Mouse (Mus musculus) kidney, postnatal 0 days (tissue): ENCODE results near the gene Gmds. TPM values are rescaled to one million over a fixed set of nuclear protein-coding genes. Genes with fewer than 3 reads are reported as not detected.

Experiments
- ATAC-seq: fragments of 200-750 bp; cut with Nextera tagmentation; replicated peaks from 2 replicates; pipeline ENCODE4 v1.8.0; 2017; ENCODE audit warnings: low read depth, moderate number of reproducible peaks, moderate TSS enrichment, moderate library complexity; ENCODE audit not compliant: low FRiP score
- DNase-seq: peaks from one replicate; pipeline ENCODE4 v3.0.0-alpha.2; 2016; ENCODE audit warnings: low spot score
- H3K27ac ChIP-seq: fragments of 300-500 bp; sonication (generic); 2 replicates; pipeline ENCODE4 v1.5.1; 2014; ENCODE audit warnings: mild to moderate bottlenecking
- H3K27me3 ChIP-seq: fragments of 300-500 bp; sonication (generic); 2 replicates; pipeline ENCODE4 v1.6.1; 2014; ENCODE audit warnings: low read length, mixed read lengths; ENCODE audit not compliant: insufficient read depth
- H3K36me3 ChIP-seq: fragments of 300-500 bp; sonication (generic); 2 replicates; pipeline ENCODE4 v1.6.1; 2014; ENCODE audit warnings: low read length, mixed read lengths; ENCODE audit not compliant: insufficient read depth
- H3K4me1 ChIP-seq: fragments of 300-500 bp; sonication (generic); replicated peaks from 2 replicates; pipeline ENCODE4 v1.6.1; 2014; ENCODE audit warnings: antibody characterized with exemption, low read length, mixed read lengths; ENCODE audit not compliant: insufficient read depth
- H3K4me2 ChIP-seq: fragments of 300-500 bp; sonication (generic); 2 replicates; pipeline ENCODE4 v1.6.1; 2014; ENCODE audit warnings: mild to moderate bottlenecking, low read length, moderate library complexity, mixed read lengths
- H3K4me3 ChIP-seq: fragments of 300-500 bp; sonication (generic); replicated peaks from 2 replicates; pipeline ENCODE4 v1.5.1; 2014; ENCODE audit warnings: low read depth, low read length
- H3K9ac ChIP-seq: fragments of 300-500 bp; sonication (generic); 2 replicates; pipeline ENCODE4 v1.6.1; 2014; ENCODE audit warnings: low read depth, low read length
- H3K9me3 ChIP-seq: fragments of 300-500 bp; sonication (generic); replicated peaks from 2 replicates; pipeline ENCODE4 v1.6.1; 2016; ENCODE audit warnings: low read length, inconsistent platforms, mixed read lengths
- CTCF ChIP-seq: IDR thresholded peaks from 2 replicates; pipeline ENCODE4 v1.5.1; 2016; ENCODE audit warnings: antibody characterized with exemption, low read depth, mild to moderate bottlenecking, moderate library complexity
- WGBS: fragments of 180-500 bp; shearing (Covaris S2); extraction: QIAGEN DNeasy Blood & Tissue Kit; methylation state at CpG from one replicate; pipeline ENCODE4 v1.1.7; 2014; 5-methylcytosine and 5-hydroxymethylcytosine counted together
- polyA plus RNA-seq: library from polyadenylated mRNA; unstranded; fragments of >200 nt; fragmentation: Nextera tagmentation; extraction: Ambion mirVana; gene quantifications from 2 replicates; pipeline ENCODE4 v1.2.1, GENCODE M21; 2015

Gmds gene
- polyA plus RNA-seq, 1 experiment from 2014 or later: 32.7 TPM

GRCm38 (mm10) chr13:31815383-31816003, 523.0 kb downstream of the Gmds start:
- peak overlapping the region; percentile 54; the same call in 1 of the 2 replicates for H3K27ac ChIP-seq
- peak overlapping the region; percentile 27; the same call in 1 of the 2 replicates for H3K4me2 ChIP-seq
- DNase-seq (no peak), ATAC-seq (0 out of 2 replicates have a peak, but pooled peaks have one; percentile 4)
- no peak for TF ChIP-seq CTCF
- no peaks in the 10 kb centered on the region for H3K27me3 ChIP-seq
- peaks cover 14% of the 10 kb centered on the region for H3K4me1 ChIP-seq
- no peaks in the 10 kb centered on the region for H3K9me3 ChIP-seq
- 22% methylated on average over 15 of the region's 15 CpGs for WGBS
- no peak overlapping the region for H3K4me3 ChIP-seq
- no peaks in the 10 kb centered on the region for H3K36me3 ChIP-seq
- no peak overlapping the region for H3K9ac ChIP-seq

- TF ChIP-seq CTCF: no peak
- Histone ChIP-seq H3K4me2 (peak overlapping the region; percentile 83), H3K27me3 (no peaks in the 10 kb centered on the region), H3K4me3 (no peak overlapping the region), H3K4me1 (peaks cover 14% of the 10 kb centered on the region), H3K9ac (no peak overlapping the region), H3K9me3 (no peaks in the 10 kb centered on the region), H3K27ac (no peak overlapping the region), H3K36me3 (no peaks in the 10 kb centered on the region)
- ATAC-seq (no peak), DNase-seq (no peak)
- WGBS: 75% methylated on average over 2 of the region's 2 CpGs
These were observed 525.8 kb downstream of the Gmds start for GRCm38 (mm10) chr13:31812701-31813100.

- H3K4me2 ChIP-seq: peak overlapping the region; percentile 83
- TF ChIP-seq CTCF: no peak
- ATAC-seq: no peak
- peak overlapping the region; percentile 65 for H3K27ac ChIP-seq
- WGBS: 15% methylated on average over 44 of the region's 44 CpGs
- H3K27me3 ChIP-seq: no peaks in the 10 kb centered on the region
- peak overlapping the region; percentile 75 for H3K9ac ChIP-seq
- H3K9me3 ChIP-seq: no peaks in the 10 kb centered on the region
- peak overlapping the region; percentile 62 for H3K4me3 ChIP-seq
- H3K4me1 ChIP-seq: peaks cover 14% of the 10 kb centered on the region
- H3K36me3 ChIP-seq: no peaks in the 10 kb centered on the region
- no peak for DNase-seq
These were observed 527.0 kb downstream of the Gmds start for GRCm38 (mm10) chr13:31811542-31812021.

GRCm38 (mm10) chr13:31810693-31811541, 527.6 kb downstream of the Gmds start:
- Histone ChIP-seq H3K36me3 (no peaks in the 10 kb centered on the region), H3K4me1 (peaks cover 11% of the 10 kb centered on the region), H3K9me3 (no peaks in the 10 kb centered on the region), H3K9ac (peak overlapping the region; percentile 75), H3K27me3 (no peaks in the 10 kb centered on the region), H3K4me2 (peak overlapping the region; percentile 83), H3K4me3 (peak overlapping the region; percentile 62), H3K27ac (peak overlapping the region; percentile 65)
- DNase-seq: peak; percentile 73
- ATAC-seq: peak; percentile 12; the same call in 1 of the 2 replicates
- TF ChIP-seq CTCF: no peak
- under 1% methylated on average over 60 of the region's 65 CpGs for WGBS

GRCm38 (mm10) chr13:31810375-31810692, 528.2 kb downstream of the Gmds start:
- 10% methylated on average over 9 of the region's 9 CpGs for WGBS

GRCm38 (mm10) chr13:31809701-31810100, 528.8 kb downstream of the Gmds start:
- peak overlapping the region; percentile 41 for H3K9ac ChIP-seq
- peak overlapping the region; percentile 54 for H3K4me2 ChIP-seq
- TF ChIP-seq CTCF: no peak
- DNase-seq (no peak), ATAC-seq (no peak)
- WGBS: 25% methylated on average over 6 of the region's 6 CpGs
- H3K27me3 ChIP-seq: no peaks in the 10 kb centered on the region
- H3K27ac ChIP-seq: no peak overlapping the region
- no peaks in the 10 kb centered on the region for H3K36me3 ChIP-seq
- peaks cover 13% of the 10 kb centered on the region; the same call in 1 of the 2 replicates for H3K4me1 ChIP-seq
- H3K4me3 ChIP-seq: peak overlapping the region; percentile 62
- H3K9me3 ChIP-seq: no peaks in the 10 kb centered on the region

More at GRCm38 (mm10) chr13:31810375-31810692, 528.2 kb downstream of the Gmds start:
- no peak for TF ChIP-seq CTCF
- Histone ChIP-seq H3K36me3 (no peaks in the 10 kb centered on the region), H3K9me3 (no peaks in the 10 kb centered on the region), H3K4me1 (peaks cover 12% of the 10 kb centered on the region; the same call in 1 of the 2 replicates), H3K27me3 (no peaks in the 10 kb centered on the region), H3K4me3 (peak overlapping the region; percentile 62), H3K9ac (peak overlapping the region; percentile 75), H3K4me2 (peak overlapping the region; percentile 83), H3K27ac (peak overlapping the region; percentile 65; the same call in 1 of the 2 replicates)
- DNase-seq (no peak), ATAC-seq (no peak)
